Mouse (Mus musculus) midbrain, embryonic 13.5 days (tissue): ENCODE data around the gene Col28a1. TPM values are rescaled to one million over a fixed set of nuclear protein-coding genes. Genes with fewer than 3 reads are reported as not detected.
A peak's percentile ranks its signal among the peaks of the same experiment; 100 is the strongest.

Experiments
- ATAC-seq: fragments of 200-750 bp; cut with Nextera tagmentation; 2 replicates; pipeline ENCODE4 v1.8.0; 2017; ENCODE audit warnings: mild to moderate bottlenecking, moderate TSS enrichment, moderate library complexity
- H3K27ac ChIP-seq: fragments of 300-500 bp; sonication (generic); 2 replicates; pipeline ENCODE4 v1.5.1; 2015; ENCODE audit warnings: inconsistent platforms, mild to moderate bottlenecking, moderate library complexity
- H3K27me3 ChIP-seq: fragments of 300-500 bp; sonication (generic); 2 replicates; pipeline ENCODE4 v1.6.1; 2015; ENCODE audit warnings: mild to moderate bottlenecking, inconsistent platforms
- H3K36me3 ChIP-seq: fragments of 300-500 bp; sonication (generic); 2 replicates; pipeline ENCODE4 v1.6.1; 2015; ENCODE audit warnings: mild to moderate bottlenecking, inconsistent platforms
- H3K4me1 ChIP-seq: fragments of 300-500 bp; sonication (generic); replicated peaks from 2 replicates; pipeline ENCODE4 v1.6.1; 2015; ENCODE audit warnings: inconsistent platforms
- H3K4me2 ChIP-seq: fragments of 300-500 bp; sonication (generic); replicated peaks from 2 replicates; pipeline ENCODE4 v1.6.1; 2015; ENCODE audit warnings: moderate library complexity, mild to moderate bottlenecking, inconsistent platforms
- H3K4me3 ChIP-seq: fragments of 300-500 bp; sonication (generic); replicated peaks from 2 replicates; pipeline ENCODE4 v1.5.1; 2015; ENCODE audit warnings: mild to moderate bottlenecking, inconsistent platforms
- H3K9ac ChIP-seq: fragments of 300-500 bp; sonication (generic); replicated peaks from 2 replicates; pipeline ENCODE4 v1.6.1; 2015; ENCODE audit warnings: mild to moderate bottlenecking, inconsistent platforms
- H3K9me3 ChIP-seq: fragments of 300-500 bp; sonication (generic); 2 replicates; pipeline ENCODE4 v1.6.1; 2016; ENCODE audit warnings: mild to moderate bottlenecking, inconsistent platforms
- WGBS: fragments of 180-500 bp; shearing (Covaris S2); methylation state at CpG from one replicate; pipeline ENCODE4 v1.1.7; 2015; 5-methylcytosine and 5-hydroxymethylcytosine counted together
- polyA plus RNA-seq: library from polyadenylated mRNA; unstranded; fragments of >200 nt; fragmentation: Nextera tagmentation; extraction: Ambion mirVana; gene quantifications from 2 replicates; pipeline ENCODE4 v1.2.1, GENCODE M21; 2015

Col28a1 gene
- polyA plus RNA-seq, 1 experiment from 2014 or later: 0.20 TPM

DNA sequence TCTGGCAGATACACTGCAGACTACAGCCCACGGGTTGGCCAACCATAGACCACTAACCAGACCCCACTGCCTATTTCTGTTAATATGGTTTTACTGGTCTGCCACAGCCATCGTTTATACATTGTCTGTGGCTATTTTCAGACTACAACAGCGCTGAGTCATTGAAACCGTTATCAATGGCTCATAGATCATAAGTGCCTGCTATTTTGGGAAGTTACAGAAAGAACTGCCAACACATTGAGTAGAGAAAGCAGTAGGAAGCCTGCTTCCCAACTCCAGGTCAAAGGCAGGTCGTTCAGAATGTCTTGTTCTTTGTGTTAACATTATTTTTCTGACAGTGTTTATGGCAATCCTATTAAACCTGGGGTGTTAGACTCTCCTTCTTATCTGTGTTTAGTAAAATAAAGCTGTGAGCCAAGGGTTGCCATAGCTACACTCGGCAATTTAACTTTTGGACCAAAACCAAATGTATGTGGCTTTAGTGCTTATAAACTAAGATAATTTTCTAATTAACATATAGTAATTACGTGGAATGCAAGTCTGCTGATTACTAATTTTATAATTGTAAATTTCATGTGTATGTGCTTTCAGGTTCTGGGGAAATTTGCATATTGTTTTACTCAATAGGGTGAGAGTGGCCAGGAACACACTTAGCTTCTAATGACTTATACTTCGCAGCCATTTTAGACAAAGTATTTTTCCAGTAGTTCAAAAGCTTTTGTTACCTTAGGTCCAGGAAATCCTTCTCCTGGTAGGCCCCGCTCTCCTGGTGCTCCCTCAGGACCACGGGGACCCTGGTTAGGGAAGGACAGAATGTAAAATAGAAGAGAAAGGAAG, 86.3 kb downstream of the Col28a1 start:
- H3K4me2 ChIP-seq: no peak overlapping the region
- H3K27me3 ChIP-seq: no peaks in the 10 kb centered on the region
- ATAC-seq: 0 out of 2 replicates have a peak, but pooled peaks have one; percentile 43
- no peak overlapping the region for H3K27ac ChIP-seq
- 85% methylated on average over 10 of the region's 10 CpGs for WGBS
- H3K9me3 ChIP-seq: no peaks in the 10 kb centered on the region
- no peak overlapping the region for H3K4me3 ChIP-seq
- H3K4me1 ChIP-seq: no peaks in the 10 kb centered on the region
- H3K9ac ChIP-seq: no peak overlapping the region
- no peaks in the 10 kb centered on the region for H3K36me3 ChIP-seq

GRCm38 (mm10) chr6:8101224-8101623, 91.2 kb downstream of the Col28a1 start:
- no peak for ATAC-seq
- Histone ChIP-seq H3K9ac (no peak overlapping the region), H3K27me3 (no peaks in the 10 kb centered on the region), H3K4me2 (no peak overlapping the region), H3K9me3 (no peaks in the 10 kb centered on the region), H3K36me3 (no peaks in the 10 kb centered on the region), H3K27ac (no peak overlapping the region), H3K4me1 (no peaks in the 10 kb centered on the region), H3K4me3 (no peak overlapping the region)

DNA sequence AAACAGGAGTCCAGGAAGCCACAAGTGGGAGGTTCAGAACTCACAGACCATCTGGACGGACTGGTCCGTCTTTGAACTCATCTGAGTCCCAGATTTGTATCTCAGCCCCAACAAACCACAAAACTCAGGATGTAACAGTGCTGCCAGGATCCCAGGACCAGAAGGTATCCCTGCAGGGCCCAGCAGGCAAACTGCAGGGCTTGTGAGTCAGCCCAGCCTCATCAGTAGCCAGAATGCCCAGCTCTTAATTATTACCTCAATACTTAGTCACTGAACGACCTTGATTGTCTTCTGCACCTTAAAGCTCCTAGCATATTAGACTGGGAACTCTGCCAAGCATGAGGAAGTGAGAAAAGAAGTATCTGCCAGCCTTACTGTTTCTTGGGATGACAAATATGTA, 96.6 kb downstream of the Col28a1 start:
- Histone ChIP-seq H3K4me1 (no peaks in the 10 kb centered on the region), H3K4me2 (no peak overlapping the region), H3K36me3 (no peaks in the 10 kb centered on the region), H3K4me3 (no peak overlapping the region), H3K27me3 (no peaks in the 10 kb centered on the region), H3K9ac (no peak overlapping the region), H3K27ac (no peak overlapping the region), H3K9me3 (no peaks in the 10 kb centered on the region)
- 83% methylated on average over 3 of the region's 3 CpGs for WGBS
- no peak for ATAC-seq

GRCm38 (mm10) chr6:8094160-8094953, 98.1 kb downstream of the Col28a1 start:
- no peak for ATAC-seq
- 84% methylated on average over 8 of the region's 8 CpGs for WGBS
- Histone ChIP-seq H3K9ac (no peak overlapping the region), H3K9me3 (no peaks in the 10 kb centered on the region), H3K36me3 (no peaks in the 10 kb centered on the region), H3K27me3 (no peaks in the 10 kb centered on the region), H3K27ac (no peak overlapping the region), H3K4me1 (no peaks in the 10 kb centered on the region), H3K4me2 (no peak overlapping the region), H3K4me3 (no peak overlapping the region)

- H3K36me3 ChIP-seq: no peaks in the 10 kb centered on the region
- H3K9me3 ChIP-seq: no peaks in the 10 kb centered on the region
- H3K4me3 ChIP-seq: no peak overlapping the region
- H3K4me2 ChIP-seq: no peak overlapping the region
- no peak overlapping the region for H3K9ac ChIP-seq
- no peak for ATAC-seq
- no peak overlapping the region for H3K27ac ChIP-seq
- H3K27me3 ChIP-seq: no peaks in the 10 kb centered on the region
- 93% methylated on average over 7 of the region's 7 CpGs for WGBS
- H3K4me1 ChIP-seq: no peaks in the 10 kb centered on the region
Observed at GRCm38 (mm10) chr6:8093556-8093955, 98.9 kb downstream of the Col28a1 start.

DNA sequence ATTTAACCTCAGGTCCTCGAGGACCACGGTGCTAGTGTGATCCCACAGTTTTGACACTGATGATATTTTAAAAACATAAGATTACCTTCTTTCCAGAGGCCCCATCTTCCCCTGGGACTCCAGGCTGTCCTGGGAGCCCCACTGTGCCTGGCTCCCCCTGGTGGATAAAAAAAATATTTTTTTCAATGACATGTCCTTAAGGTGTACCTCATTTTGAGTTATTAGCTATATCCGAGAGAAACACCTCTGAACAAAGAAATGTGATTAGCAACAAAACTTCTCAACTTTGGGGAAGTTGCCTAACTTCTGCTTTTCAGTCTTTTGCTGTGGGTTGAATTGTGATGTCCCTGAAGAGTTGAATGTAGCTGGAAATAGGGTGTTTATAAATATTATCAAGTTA, 105.6 kb downstream of the Col28a1 start:
- H3K9ac ChIP-seq: no peak overlapping the region
- H3K27me3 ChIP-seq: no peaks in the 10 kb centered on the region
- H3K9me3 ChIP-seq: no peaks in the 10 kb centered on the region
- H3K4me1 ChIP-seq: no peaks in the 10 kb centered on the region
- H3K4me3 ChIP-seq: no peak overlapping the region
- no peak for ATAC-seq
- H3K4me2 ChIP-seq: no peak overlapping the region
- H3K27ac ChIP-seq: no peak overlapping the region
- no peaks in the 10 kb centered on the region for H3K36me3 ChIP-seq
- WGBS: 64% methylated on average over 3 of the region's 3 CpGs

- 78% methylated on average over 7 of the region's 7 CpGs for WGBS
- ATAC-seq: no peak
- no peak overlapping the region for H3K4me3 ChIP-seq
- no peak overlapping the region for H3K27ac ChIP-seq
- no peaks in the 10 kb centered on the region for H3K4me1 ChIP-seq
- H3K36me3 ChIP-seq: no peaks in the 10 kb centered on the region
- H3K4me2 ChIP-seq: no peak overlapping the region
- H3K27me3 ChIP-seq: no peaks in the 10 kb centered on the region
- no peaks in the 10 kb centered on the region for H3K9me3 ChIP-seq
- H3K9ac ChIP-seq: no peak overlapping the region
Observed at GRCm38 (mm10) chr6:8084806-8085205, 107.6 kb downstream of the Col28a1 start.

- WGBS: 93% methylated on average over 2 of the region's 2 CpGs
- Histone ChIP-seq H3K27ac (no peak overlapping the region), H3K9ac (no peak overlapping the region), H3K4me1 (no peaks in the 10 kb centered on the region), H3K36me3 (no peaks in the 10 kb centered on the region), H3K9me3 (no peaks in the 10 kb centered on the region), H3K4me2 (no peak overlapping the region), H3K4me3 (no peak overlapping the region), H3K27me3 (no peaks in the 10 kb centered on the region)
- ATAC-seq: no peak
Observed at GRCm38 (mm10) chr6:8083196-8083595, 109.2 kb downstream of the Col28a1 start.

- Histone ChIP-seq H3K27me3 (no peaks in the 10 kb centered on the region), H3K4me1 (no peaks in the 10 kb centered on the region), H3K4me3 (no peak overlapping the region), H3K36me3 (no peaks in the 10 kb centered on the region), H3K27ac (no peak overlapping the region), H3K4me2 (no peak overlapping the region), H3K9me3 (no peaks in the 10 kb centered on the region), H3K9ac (no peak overlapping the region)
- ATAC-seq: no peak
- WGBS: 69% methylated on average over 5 of the region's 5 CpGs
Observed at GRCm38 (mm10) chr6:8077572-8078146, 114.8 kb downstream of the Col28a1 start.

- Histone ChIP-seq H3K9me3 (no peaks in the 10 kb centered on the region), H3K9ac (no peak overlapping the region), H3K27me3 (no peaks in the 10 kb centered on the region), H3K27ac (no peak overlapping the region), H3K4me3 (no peak overlapping the region), H3K4me1 (no peaks in the 10 kb centered on the region), H3K36me3 (no peaks in the 10 kb centered on the region), H3K4me2 (no peak overlapping the region)
- no peak for ATAC-seq
- WGBS: 83% methylated on average over 2 of the region's 2 CpGs
Observed at GRCm38 (mm10) chr6:8074914-8075313, 117.5 kb downstream of the Col28a1 start.

DNA sequence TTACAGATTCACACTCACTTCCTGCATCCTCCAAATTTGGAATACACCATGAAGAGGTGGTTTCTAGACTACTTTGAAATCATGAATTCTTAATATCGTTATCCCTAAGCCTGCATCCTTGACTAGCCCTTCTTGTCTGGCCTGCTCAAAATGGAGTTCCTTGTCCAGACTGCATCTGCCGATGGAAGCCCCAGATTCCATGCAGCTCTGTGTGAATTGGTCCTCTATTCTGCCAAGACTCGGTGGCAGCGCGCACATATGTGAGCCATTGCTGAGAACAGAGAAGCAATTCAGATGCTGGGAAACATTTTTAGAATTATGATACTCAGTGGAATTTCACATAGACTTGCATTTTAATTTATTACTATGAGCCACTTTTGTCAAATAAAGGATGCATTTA, 123.4 kb downstream of the Col28a1 start:
- Histone ChIP-seq H3K4me3 (no peak overlapping the region), H3K27me3 (no peaks in the 10 kb centered on the region), H3K4me2 (no peak overlapping the region), H3K4me1 (no peaks in the 10 kb centered on the region), H3K36me3 (no peaks in the 10 kb centered on the region), H3K27ac (no peak overlapping the region), H3K9ac (no peak overlapping the region), H3K9me3 (no peaks in the 10 kb centered on the region)
- ATAC-seq: no peak
- WGBS: 89% methylated on average over 5 of the region's 5 CpGs

DNA sequence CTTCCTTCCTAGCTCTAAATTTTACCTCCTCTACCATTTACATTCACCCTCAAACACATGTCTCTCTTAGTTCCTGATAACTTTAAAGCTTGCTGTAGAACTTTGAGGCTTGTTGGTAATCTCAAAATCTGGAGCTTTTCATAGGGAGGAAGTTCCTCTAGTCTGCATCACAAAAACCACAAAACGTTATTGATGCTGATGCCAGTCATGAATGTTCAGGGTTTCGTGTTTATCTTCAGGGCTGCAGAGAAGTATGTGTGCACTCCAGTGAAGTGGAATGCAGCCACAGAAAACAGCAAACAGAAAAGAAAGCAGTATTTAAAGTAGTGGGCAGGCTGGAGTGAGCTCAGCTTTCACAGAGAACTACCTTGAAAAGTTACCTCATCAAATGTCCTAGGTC, 124.0 kb downstream of the Col28a1 start:
- Histone ChIP-seq H3K27ac (no peak overlapping the region), H3K4me3 (no peak overlapping the region), H3K4me2 (no peak overlapping the region), H3K9me3 (no peaks in the 10 kb centered on the region), H3K4me1 (no peaks in the 10 kb centered on the region), H3K9ac (no peak overlapping the region), H3K36me3 (no peaks in the 10 kb centered on the region), H3K27me3 (no peaks in the 10 kb centered on the region)
- WGBS: 76% methylated on average over 2 of the region's 2 CpGs
- ATAC-seq: no peak
